Mouse (Mus musculus): ENCODE results near the gene Pim1. TPM values are rescaled to one million over a fixed set of nuclear protein-coding genes. Genes with fewer than 3 reads are reported as not detected.

Pim1 gene
- polyA plus RNA-seq, 1 experiment: 350 TPM

GRCm38 (mm10) chr17:29473466-29473865, 17.1 kb upstream of the Pim1 start:
- Histone ChIP-seq H3K9ac (ENCODE audit: low read depth, poor library complexity, severe bottlenecking) (no peak overlapping the region), H3K36me3 (ENCODE audit: control insufficient read depth, insufficient read depth, low read length, poor library complexity, severe bottlenecking) (no peaks in the 10 kb centered on the region), H3K9me3 (replicated peaks; ENCODE audit: control insufficient read depth, insufficient read depth, low read length, poor library complexity, severe bottlenecking) (no peaks in the 10 kb centered on the region), H3K27me3 (ENCODE audit: control insufficient read depth, insufficient read depth, low read length, poor library complexity, severe bottlenecking) (no peaks in the 10 kb centered on the region), H3K4me3 (ENCODE audit: low read depth, low read length) (no peak overlapping the region), H3K4me1 (ENCODE audit: control insufficient read depth, insufficient read depth, low read length) (peaks cover 2% of the 10 kb centered on the region), H3K27ac (ENCODE audit: insufficient read depth, low read length) (no peak overlapping the region)
- TF ChIP-seq POLR2A (IDR thresholded peaks at IDR 0.05; ENCODE audit: insufficient read depth, low read length) (no peak), EP300 (IDR thresholded peaks at IDR 0.05; ENCODE audit: insufficient read depth, low read depth, low read length) (no peak), CTCF (IDR thresholded peaks at IDR 0.05; ENCODE audit: low read depth, low read length) (no peak)

- no peak overlapping the region for H3K4me3 ChIP-seq (ENCODE audit: low read depth, low read length)
- H3K27me3 ChIP-seq (ENCODE audit: control insufficient read depth, insufficient read depth, low read length, poor library complexity, severe bottlenecking): no peaks in the 10 kb centered on the region
- no peak overlapping the region for H3K27ac ChIP-seq (ENCODE audit: insufficient read depth, low read length)
- H3K4me1 ChIP-seq (ENCODE audit: control insufficient read depth, insufficient read depth, low read length): peaks cover 2% of the 10 kb centered on the region
- H3K9ac ChIP-seq (ENCODE audit: low read depth, poor library complexity, severe bottlenecking): no peak overlapping the region
- no peaks in the 10 kb centered on the region for H3K36me3 ChIP-seq (ENCODE audit: control insufficient read depth, insufficient read depth, low read length, poor library complexity, severe bottlenecking)
- TF ChIP-seq CTCF (IDR thresholded peaks at IDR 0.05; ENCODE audit: low read depth, low read length) (no peak), EP300 (IDR thresholded peaks at IDR 0.05; ENCODE audit: insufficient read depth, low read depth, low read length) (no peak), POLR2A (IDR thresholded peaks at IDR 0.05; ENCODE audit: insufficient read depth, low read length) (no peak)
- no peaks in the 10 kb centered on the region for H3K9me3 ChIP-seq (replicated peaks; ENCODE audit: control insufficient read depth, insufficient read depth, low read length, poor library complexity, severe bottlenecking)
These were observed 16.5 kb upstream of the Pim1 start for GRCm38 (mm10) chr17:29474036-29474435.

GRCm38 (mm10) chr17:29475142-29475541, 15.4 kb upstream of the Pim1 start:
- Histone ChIP-seq H3K27me3 (ENCODE audit: control insufficient read depth, insufficient read depth, low read length, poor library complexity, severe bottlenecking) (no peaks in the 10 kb centered on the region), H3K9ac (ENCODE audit: low read depth, poor library complexity, severe bottlenecking) (no peak overlapping the region), H3K27ac (ENCODE audit: insufficient read depth, low read length) (no peak overlapping the region), H3K4me1 (ENCODE audit: control insufficient read depth, insufficient read depth, low read length) (peaks cover 2% of the 10 kb centered on the region), H3K4me3 (ENCODE audit: low read depth, low read length) (no peak overlapping the region), H3K9me3 (replicated peaks; ENCODE audit: control insufficient read depth, insufficient read depth, low read length, poor library complexity, severe bottlenecking) (no peaks in the 10 kb centered on the region), H3K36me3 (ENCODE audit: control insufficient read depth, insufficient read depth, low read length, poor library complexity, severe bottlenecking) (no peaks in the 10 kb centered on the region)
- TF ChIP-seq EP300 (IDR thresholded peaks at IDR 0.05; ENCODE audit: insufficient read depth, low read depth, low read length) (no peak), POLR2A (IDR thresholded peaks at IDR 0.05; ENCODE audit: insufficient read depth, low read length) (no peak), CTCF (IDR thresholded peaks at IDR 0.05; ENCODE audit: low read depth, low read length) (no peak)

GRCm38 (mm10) chr17:29476461-29476860, 14.1 kb upstream of the Pim1 start:
- peaks cover 2% of the 10 kb centered on the region for H3K4me1 ChIP-seq (ENCODE audit: control insufficient read depth, insufficient read depth, low read length)
- no peak overlapping the region for H3K4me3 ChIP-seq (ENCODE audit: low read depth, low read length)
- no peak for TF ChIP-seq CTCF (IDR thresholded peaks at IDR 0.05; ENCODE audit: low read depth, low read length)
- TF ChIP-seq POLR2A (IDR thresholded peaks at IDR 0.05; ENCODE audit: insufficient read depth, low read length): no peak
- no peak for TF ChIP-seq EP300 (IDR thresholded peaks at IDR 0.05; ENCODE audit: insufficient read depth, low read depth, low read length)
- H3K27ac ChIP-seq (ENCODE audit: insufficient read depth, low read length): peak overlapping the region; percentile 52; the same call in 1 of the 2 replicates
- no peak overlapping the region for H3K9ac ChIP-seq (ENCODE audit: low read depth, poor library complexity, severe bottlenecking)
- H3K36me3 ChIP-seq (ENCODE audit: control insufficient read depth, insufficient read depth, low read length, poor library complexity, severe bottlenecking): no peaks in the 10 kb centered on the region
- H3K9me3 ChIP-seq (replicated peaks; ENCODE audit: control insufficient read depth, insufficient read depth, low read length, poor library complexity, severe bottlenecking): no peaks in the 10 kb centered on the region
- H3K27me3 ChIP-seq (ENCODE audit: control insufficient read depth, insufficient read depth, low read length, poor library complexity, severe bottlenecking): no peaks in the 10 kb centered on the region

GRCm38 (mm10) chr17:29477357-29477756, 13.2 kb upstream of the Pim1 start:
- no peaks in the 10 kb centered on the region for H3K27me3 ChIP-seq (ENCODE audit: control insufficient read depth, insufficient read depth, low read length, poor library complexity, severe bottlenecking)
- no peaks in the 10 kb centered on the region for H3K9me3 ChIP-seq (replicated peaks; ENCODE audit: control insufficient read depth, insufficient read depth, low read length, poor library complexity, severe bottlenecking)
- TF ChIP-seq EP300 (IDR thresholded peaks at IDR 0.05; ENCODE audit: insufficient read depth, low read depth, low read length) (peak; percentile 71; the same call in 1 of the 2 replicates), CTCF (IDR thresholded peaks at IDR 0.05; ENCODE audit: low read depth, low read length) (no peak)
- no peak overlapping the region; the same call in 1 of the 2 replicates for H3K27ac ChIP-seq (ENCODE audit: insufficient read depth, low read length)
- peaks cover 2% of the 10 kb centered on the region for H3K4me1 ChIP-seq (ENCODE audit: control insufficient read depth, insufficient read depth, low read length)
- no peak overlapping the region for H3K9ac ChIP-seq (ENCODE audit: low read depth, poor library complexity, severe bottlenecking)
- H3K36me3 ChIP-seq (ENCODE audit: control insufficient read depth, insufficient read depth, low read length, poor library complexity, severe bottlenecking): no peaks in the 10 kb centered on the region
- no peak overlapping the region for H3K4me3 ChIP-seq (ENCODE audit: low read depth, low read length)

- TF ChIP-seq POLR2A (IDR thresholded peaks at IDR 0.05; ENCODE audit: insufficient read depth, low read length) (no peak), EP300 (IDR thresholded peaks at IDR 0.05; ENCODE audit: insufficient read depth, low read depth, low read length) (no peak), CTCF (IDR thresholded peaks at IDR 0.05; ENCODE audit: low read depth, low read length) (no peak)
- Histone ChIP-seq H3K4me1 (ENCODE audit: control insufficient read depth, insufficient read depth, low read length) (peaks cover 2% of the 10 kb centered on the region), H3K27me3 (ENCODE audit: control insufficient read depth, insufficient read depth, low read length, poor library complexity, severe bottlenecking) (no peaks in the 10 kb centered on the region), H3K36me3 (ENCODE audit: control insufficient read depth, insufficient read depth, low read length, poor library complexity, severe bottlenecking) (no peaks in the 10 kb centered on the region), H3K27ac (ENCODE audit: insufficient read depth, low read length) (no peak overlapping the region; the same call in 1 of the 2 replicates), H3K4me3 (ENCODE audit: low read depth, low read length) (no peak overlapping the region), H3K9ac (ENCODE audit: low read depth, poor library complexity, severe bottlenecking) (no peak overlapping the region), H3K9me3 (replicated peaks; ENCODE audit: control insufficient read depth, insufficient read depth, low read length, poor library complexity, severe bottlenecking) (no peaks in the 10 kb centered on the region)
These were observed 12.3 kb upstream of the Pim1 start for GRCm38 (mm10) chr17:29478271-29478670.
